Mouse (Mus musculus) testis, adult 2 months (tissue): ENCODE results near the gene Arsg.
"Not testable (repeated sequence)": the region's sequence is repeated elsewhere in the genome, so short reads cannot be mapped to it uniquely, and the experiment has no call there.

Source experiments
- CTCF ChIP-seq: fragments of 200-500 bp; IDR thresholded peaks from 2 replicates; pipeline ENCODE4 v1.5.1; 2012; ENCODE audit warnings: low read depth, mild to moderate bottlenecking, inconsistent platforms, low read length, moderate library complexity; ENCODE audit not compliant: control insufficient read depth, insufficient read depth, insufficient replicate concordance
- POLR2A ChIP-seq: fragments of 200-500 bp; IDR thresholded peaks from 2 replicates; pipeline ENCODE4 v1.6.1; 2012; ENCODE audit warnings: low read depth, mild to moderate bottlenecking, inconsistent platforms, low read length, moderate library complexity; ENCODE audit not compliant: control insufficient read depth

DNA sequence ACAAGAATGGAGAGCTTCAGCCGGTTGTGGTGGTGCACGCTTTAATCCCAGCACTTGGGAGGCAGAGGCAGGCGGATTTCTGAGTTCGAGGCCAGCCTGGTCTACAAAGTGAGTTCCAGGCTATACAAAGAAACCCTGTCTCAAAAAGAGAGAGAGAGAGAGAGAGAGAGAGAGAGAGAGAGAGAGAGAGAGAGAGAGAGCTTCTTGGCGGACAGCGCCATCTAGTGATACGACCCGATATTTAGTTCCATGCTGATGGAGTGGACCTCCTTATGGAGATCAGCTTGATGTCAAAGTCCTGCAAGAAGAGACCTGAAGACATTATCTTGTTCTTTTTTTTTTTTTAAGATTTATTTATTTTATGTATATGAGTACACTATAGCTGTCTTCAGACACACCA, 145.9 kb downstream of the Arsg start:
- not testable (repeated sequence) for TF ChIP-seq POLR2A, CTCF
